Mouse (Mus musculus) liver, embryonic 12.5 days (tissue): ENCODE measurements around the gene Calm3. TPM values are rescaled to one million over a fixed set of nuclear protein-coding genes. Genes with fewer than 3 reads are reported as not detected.
A peak's percentile ranks its signal among the peaks of the same experiment; 100 is the strongest.
"Not testable (repeated sequence)": the region's sequence is repeated elsewhere in the genome, so short reads cannot be mapped to it uniquely, and the experiment has no call there.

Source experiments
- ATAC-seq: fragments of 200-750 bp; cut with Nextera tagmentation; 2 replicates; pipeline ENCODE4 v1.8.0; 2017; ENCODE audit warnings: moderate number of reproducible peaks, mild to moderate bottlenecking, moderate library complexity
- H3K27ac ChIP-seq: fragments of 300-500 bp; sonication (generic); 2 replicates; pipeline ENCODE4 v1.5.1; 2016; ENCODE audit warnings: mild to moderate bottlenecking
- H3K27me3 ChIP-seq: fragments of 300-500 bp; sonication (generic); replicated peaks from 2 replicates; pipeline ENCODE4 v1.6.1; 2016; ENCODE audit warnings: mild to moderate bottlenecking, moderate library complexity
- H3K36me3 ChIP-seq: fragments of 300-500 bp; sonication (generic); 2 replicates; pipeline ENCODE4 v1.6.1; 2016; ENCODE audit warnings: mild to moderate bottlenecking, moderate library complexity
- H3K4me1 ChIP-seq: fragments of 300-500 bp; sonication (generic); 2 replicates; pipeline ENCODE4 v1.6.1; 2016
- H3K4me2 ChIP-seq: fragments of 300-500 bp; sonication (generic); 2 replicates; pipeline ENCODE4 v1.6.1; 2016; ENCODE audit warnings: mild to moderate bottlenecking, moderate library complexity
- H3K4me3 ChIP-seq: fragments of 300-500 bp; sonication (generic); 2 replicates; pipeline ENCODE4 v1.5.1; 2016; ENCODE audit warnings: mild to moderate bottlenecking, moderate library complexity
- H3K9ac ChIP-seq: fragments of 300-500 bp; sonication (generic); 2 replicates; pipeline ENCODE4 v1.6.1; 2016; ENCODE audit warnings: mild to moderate bottlenecking, moderate library complexity
- H3K9me3 ChIP-seq: fragments of 300-500 bp; sonication (generic); replicated peaks from 2 replicates; pipeline ENCODE4 v1.6.1; 2016; ENCODE audit warnings: mild to moderate bottlenecking, moderate library complexity
- WGBS: fragments of 180-500 bp; shearing (Covaris S2); methylation state at CpG from one replicate; pipeline ENCODE4 v1.1.7; 2016; ENCODE audit not compliant: insufficient replicate concordance; 5-methylcytosine and 5-hydroxymethylcytosine counted together
- polyA plus RNA-seq: library from polyadenylated mRNA; unstranded; fragments of >200 nt; fragmentation: Nextera tagmentation; extraction: Ambion mirVana; gene quantifications from 2 replicates; pipeline ENCODE4 v1.2.1, GENCODE M21; 2016

The Calm3 gene
- polyA plus RNA-seq: 91.2 and 94.4 TPM in 2 replicates

- Histone ChIP-seq H3K4me1 (peaks cover 46% of the 10 kb centered on the region), H3K36me3 (peaks cover 28% of the 10 kb centered on the region), H3K27ac (peak within 1 kb of the TSS; percentile 96), H3K4me3 (peak within 1 kb of the TSS; percentile 95), H3K4me2 (peak within 1 kb of the TSS; percentile 98), H3K9me3 (no peaks in the 10 kb centered on the region), H3K27me3 (no peaks in the 10 kb centered on the region), H3K9ac (peak within 1 kb of the TSS; percentile 98)
- peak; percentile 88 for ATAC-seq
- WGBS: 2% methylated on average over 64 of the region's 64 CpGs
Observed at GRCm38 (mm10) chr7:16924037-16924834, at the start of gene Calm3. Calm3 (minus strand) TSS chr7:16924114.

GRCm38 (mm10) chr7:16971160-16971559 is 47.2 kb upstream of the Calm3 start:
- Histone ChIP-seq H3K27ac (no peak overlapping the region), H3K27me3 (no peaks in the 10 kb centered on the region), H3K9me3 (no peaks in the 10 kb centered on the region), H3K4me3 (no peak overlapping the region), H3K9ac (no peak overlapping the region), H3K36me3 (no peaks in the 10 kb centered on the region), H3K4me1 (no peaks in the 10 kb centered on the region; the same call in 1 of the 2 replicates), H3K4me2 (no peak overlapping the region)
- 42% methylated on average over 3 of the region's 3 CpGs for WGBS
- no peak for ATAC-seq

- Histone ChIP-seq H3K4me1 (no peaks in the 10 kb centered on the region; the same call in 1 of the 2 replicates), H3K27me3 (no peaks in the 10 kb centered on the region), H3K4me3 (no peak overlapping the region), H3K27ac (no peak overlapping the region), H3K9me3 (no peaks in the 10 kb centered on the region), H3K4me2 (no peak overlapping the region), H3K9ac (no peak overlapping the region), H3K36me3 (no peaks in the 10 kb centered on the region)
- no peak for ATAC-seq
- WGBS: 64% methylated on average over 6 of the region's 6 CpGs
Observed at GRCm38 (mm10) chr7:16968414-16968813, 44.5 kb upstream of the Calm3 start.

GRCm38 (mm10) chr7:16961678-16962077 is 37.8 kb upstream of the Calm3 start:
- Histone ChIP-seq H3K27me3 (peaks cover 14% of the 10 kb centered on the region), H3K27ac (no peak overlapping the region), H3K9me3 (no peaks in the 10 kb centered on the region), H3K4me1 (no peaks in the 10 kb centered on the region), H3K4me2 (no peak overlapping the region), H3K4me3 (no peak overlapping the region), H3K36me3 (no peaks in the 10 kb centered on the region), H3K9ac (no peak overlapping the region)
- WGBS: 59% methylated on average over 5 of the region's 5 CpGs
- ATAC-seq: no peak

GRCm38 (mm10) chr7:16959539-16960187 is 35.7 kb upstream of the Calm3 start, which contains the start of gene Pnmal1:
Pnmal1 (plus strand) TSS chr7:16959679.
- Histone ChIP-seq H3K36me3 (no peaks in the 10 kb centered on the region), H3K4me1 (no peaks in the 10 kb centered on the region), H3K27ac (no peak within 1 kb of the TSS), H3K27me3 (peaks cover 14% of the 10 kb centered on the region), H3K4me2 (no peak within 1 kb of the TSS), H3K9me3 (no peaks in the 10 kb centered on the region), H3K9ac (no peak within 1 kb of the TSS), H3K4me3 (no peak within 1 kb of the TSS)
- WGBS: 30% methylated on average over 17 of the region's 17 CpGs
- ATAC-seq: no peak

GRCm38 (mm10) chr7:16956410-16957265 is 32.7 kb upstream of the Calm3 start:
- Histone ChIP-seq H3K4me3 (no peak overlapping the region), H3K4me1 (no peaks in the 10 kb centered on the region), H3K4me2 (no peak overlapping the region), H3K36me3 (no peaks in the 10 kb centered on the region), H3K27me3 (peaks cover 14% of the 10 kb centered on the region), H3K9me3 (no peaks in the 10 kb centered on the region), H3K27ac (no peak overlapping the region), H3K9ac (no peak overlapping the region)
- no peak for ATAC-seq
- WGBS: 57% methylated on average over 15 of the region's 15 CpGs

GRCm38 (mm10) chr7:16955712-16956111 is 31.8 kb upstream of the Calm3 start:
- Histone ChIP-seq H3K27ac (no peak overlapping the region), H3K9me3 (no peaks in the 10 kb centered on the region), H3K4me1 (peaks cover 6% of the 10 kb centered on the region; the same call in 1 of the 2 replicates), H3K9ac (no peak overlapping the region), H3K27me3 (peaks cover 18% of the 10 kb centered on the region), H3K36me3 (no peaks in the 10 kb centered on the region), H3K4me2 (no peak overlapping the region), H3K4me3 (no peak overlapping the region)
- 40% methylated on average over 4 of the region's 4 CpGs for WGBS
- ATAC-seq: no peak

- not testable (repeated sequence) for H3K9ac ChIP-seq, ATAC-seq
- whole genome bisulfite sequencing: 48% methylated on average over 2 of the region's 2 CpGs
Observed at GRCm38 (mm10) chr7:16953776-16954175, 29.9 kb upstream of the Calm3 start.

GRCm38 (mm10) chr7:16950861-16951635 is 27.1 kb upstream of the Calm3 start:
- H3K36me3 ChIP-seq: no peaks in the 10 kb centered on the region
- 25% methylated on average over 18 of the region's 18 CpGs for WGBS
- H3K4me3 ChIP-seq: no peak overlapping the region
- peak; percentile 66 for ATAC-seq
- 0 out of 2 replicates have a peak overlapping the region, but pooled peaks have one; percentile 0 for H3K4me2 ChIP-seq
- peaks cover 21% of the 10 kb centered on the region for H3K4me1 ChIP-seq
- no peak overlapping the region for H3K27ac ChIP-seq
- peaks cover 51% of the 10 kb centered on the region for H3K27me3 ChIP-seq
- H3K9me3 ChIP-seq: no peaks in the 10 kb centered on the region
- no peak overlapping the region for H3K9ac ChIP-seq

More at GRCm38 (mm10) chr7:16953776-16954175, 29.9 kb upstream of the Calm3 start:
- not testable (repeated sequence) for H3K4me2 ChIP-seq, H3K27ac ChIP-seq, H3K9me3 ChIP-seq, H3K36me3 ChIP-seq, H3K4me3 ChIP-seq
- H3K27me3 ChIP-seq: peaks cover 24% of the 10 kb centered on the region
- peaks cover 16% of the 10 kb centered on the region for H3K4me1 ChIP-seq

GRCm38 (mm10) chr7:16949908-16950841 is 26.3 kb upstream of the Calm3 start:
- H3K27ac ChIP-seq: no peak overlapping the region
- WGBS: 8% methylated on average over 29 of the region's 29 CpGs
- H3K4me3 ChIP-seq: peak overlapping the region; percentile 30
- no peaks in the 10 kb centered on the region for H3K36me3 ChIP-seq
- H3K4me1 ChIP-seq: peaks cover 21% of the 10 kb centered on the region
- peaks cover 60% of the 10 kb centered on the region for H3K27me3 ChIP-seq
- ATAC-seq: peak; percentile 36
- no peaks in the 10 kb centered on the region for H3K9me3 ChIP-seq
- no peak overlapping the region for H3K9ac ChIP-seq
- H3K4me2 ChIP-seq: peak overlapping the region; percentile 61
